Mouse (Mus musculus) heart, embryonic 13.5 days (tissue): ENCODE data around the gene Gm3839. TPM values are rescaled to one million over a fixed set of nuclear protein-coding genes. Genes with fewer than 3 reads are reported as not detected.

ENCODE experiments used
- microRNA-seq: library from miRNA; unstranded; fragments of <30 nt; microRNA quantifications from one replicate; pipeline ENCODE4, GENCODE M21; 2016
- polyA plus RNA-seq: library from polyadenylated mRNA; unstranded; fragments of >200 nt; fragmentation: Nextera tagmentation; extraction: Ambion mirVana; gene quantifications from 2 replicates; pipeline ENCODE4 v1.2.1, GENCODE M21; 2015

Gene Gm3839
- polyA plus RNA-seq, 1 experiment from 2014 or later = 2.4 TPM

Small RNA genes lying within 50 kb of the gene (microRNA-seq; reads per million reads assigned to microRNA genes)
- gene Mir5124b = not detected

Other genes starting within 250 kb of the Gm3839 start
- 4.4 and 4.8 TPM in 2 replicates for gene Fhit, start 194.7 kb downstream of the Gm3839 start, polyA plus RNA-seq
- 13.6 and 18.3 TPM in 2 replicates for gene Ptprg, start 196.8 kb upstream of the Gm3839 start, polyA plus RNA-seq